Mouse (Mus musculus): ENCODE data around the gene Nmrk1. TPM values are rescaled to one million over a fixed set of nuclear protein-coding genes. Genes with fewer than 3 reads are reported as not detected.

The Nmrk1 gene
- total RNA-seq, 4 experiments from 2014 or later: 3.0 to 4.8 (median 3.6) TPM

DNA sequence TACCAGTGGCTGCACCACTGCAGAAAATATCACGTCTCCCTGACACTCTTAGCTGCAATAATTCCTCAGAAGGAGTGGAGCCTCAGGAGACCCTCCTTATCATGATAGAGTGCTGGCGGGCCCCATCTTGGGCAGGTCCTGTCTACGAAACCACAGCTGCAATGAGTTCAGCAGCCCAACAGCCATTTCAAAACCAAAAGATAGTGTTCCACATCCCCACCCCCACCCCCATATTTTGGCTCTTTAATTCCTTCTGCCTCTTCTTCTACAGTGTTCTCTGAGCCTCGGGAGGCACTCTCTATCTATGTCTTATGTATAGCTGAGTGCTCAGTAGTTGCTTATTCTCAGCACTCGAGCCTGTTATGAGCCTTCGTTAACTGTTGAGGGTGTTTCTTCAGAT lies 18.7 kb downstream of the Nmrk1 start:
- DNase-seq (ENCODE audit: low spot score in 2 of 2): no peak

GRCm38 (mm10) chr19:18652592-18652991 lies 20.8 kb downstream of the Nmrk1 start:
- DNase-seq (ENCODE audit: low spot score in 2 of 2): no peak

DNA sequence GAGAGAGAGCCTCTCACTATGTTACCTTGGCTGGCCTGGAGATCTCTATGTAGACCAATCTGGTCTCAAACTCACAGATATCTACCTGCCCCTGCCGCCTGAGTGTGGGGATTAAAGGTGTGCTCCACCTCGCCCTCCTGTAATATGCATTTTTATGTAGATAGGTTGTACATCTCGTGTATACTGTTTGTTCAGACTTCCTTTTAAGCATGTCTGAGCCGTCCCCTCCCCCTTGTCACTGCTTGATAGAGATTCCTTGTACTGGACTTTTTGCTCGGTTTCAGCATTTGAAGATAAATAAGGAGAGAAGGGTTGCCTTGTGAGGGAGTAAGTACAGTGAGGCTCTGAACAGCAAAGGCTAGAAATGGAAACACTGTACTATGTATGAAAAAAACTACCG lies 21.3 kb downstream of the Nmrk1 start:
- no peak for DNase-seq (ENCODE audit: low spot score in 2 of 2)

- peak; percentile 45 to 59 for DNase-seq (ENCODE audit: low spot score in 2 of 2)
These were observed 22.6 kb downstream of the Nmrk1 start for GRCm38 (mm10) chr19:18654330-18654729.

- DNase-seq (ENCODE audit: low spot score in 2 of 2): no peak
These were observed 23.2 kb downstream of the Nmrk1 start for GRCm38 (mm10) chr19:18654984-18655383.

- no peak for DNase-seq (ENCODE audit: low spot score in 2 of 2)
These were observed 24.2 kb downstream of the Nmrk1 start for GRCm38 (mm10) chr19:18655999-18656398.

- DNase-seq (ENCODE audit: low spot score in 2 of 2): no peak
These were observed 26.7 kb downstream of the Nmrk1 start for GRCm38 (mm10) chr19:18658473-18658872.

GRCm38 (mm10) chr19:18659349-18659748 lies 27.6 kb downstream of the Nmrk1 start:
- DNase-seq (ENCODE audit: low spot score in 2 of 2): no peak

DNA sequence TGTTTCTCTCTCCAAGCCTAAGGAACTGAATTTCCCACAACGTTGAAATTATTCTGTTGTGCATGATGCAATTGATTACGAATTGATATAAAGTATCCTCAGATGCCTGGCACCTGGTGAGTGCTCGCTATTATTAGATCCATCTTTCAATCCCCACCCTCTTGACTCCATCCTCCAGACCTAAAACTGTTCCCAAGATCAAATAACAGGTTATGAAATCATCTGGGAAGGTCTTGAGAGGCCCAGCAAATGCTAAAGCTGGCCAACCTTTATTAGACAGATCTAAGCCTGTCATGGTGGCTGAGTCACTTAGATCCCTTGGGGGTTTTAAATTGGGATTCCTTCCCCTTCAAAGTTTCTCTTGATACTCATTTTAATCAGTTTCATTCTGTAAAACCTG lies 28.7 kb downstream of the Nmrk1 start:
- no peak for DNase-seq (ENCODE audit: low spot score in 2 of 2)

DNA sequence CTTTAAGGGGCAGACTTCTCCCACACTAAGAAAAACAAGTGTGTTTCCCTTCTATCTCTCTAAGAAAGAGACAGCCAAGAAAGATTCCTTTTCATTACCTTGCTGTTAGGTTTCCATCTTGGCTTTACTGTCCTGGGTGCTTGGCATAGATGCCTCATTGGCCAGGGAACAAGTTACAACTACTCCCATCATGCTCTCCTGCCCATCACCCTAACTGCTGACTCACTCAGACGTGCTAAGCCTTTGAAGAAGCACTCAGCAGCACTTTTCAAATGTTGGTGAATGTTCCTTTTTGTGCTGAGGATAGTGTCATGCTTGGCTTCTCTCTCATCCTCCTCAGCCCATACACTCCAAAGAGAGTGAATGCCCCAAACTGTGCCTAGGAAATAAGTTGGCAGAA lies 29.9 kb downstream of the Nmrk1 start:
- peak in 1 of 2 experiments; percentile 33 for DNase-seq (ENCODE audit: low spot score in 2 of 2)

- no peak for DNase-seq (ENCODE audit: low spot score in 2 of 2)
These were observed 32.2 kb downstream of the Nmrk1 start for GRCm38 (mm10) chr19:18663904-18664303.

- DNase-seq (ENCODE audit: low spot score in 2 of 2): no peak
These were observed 35.2 kb downstream of the Nmrk1 start for GRCm38 (mm10) chr19:18666966-18667365.

DNA sequence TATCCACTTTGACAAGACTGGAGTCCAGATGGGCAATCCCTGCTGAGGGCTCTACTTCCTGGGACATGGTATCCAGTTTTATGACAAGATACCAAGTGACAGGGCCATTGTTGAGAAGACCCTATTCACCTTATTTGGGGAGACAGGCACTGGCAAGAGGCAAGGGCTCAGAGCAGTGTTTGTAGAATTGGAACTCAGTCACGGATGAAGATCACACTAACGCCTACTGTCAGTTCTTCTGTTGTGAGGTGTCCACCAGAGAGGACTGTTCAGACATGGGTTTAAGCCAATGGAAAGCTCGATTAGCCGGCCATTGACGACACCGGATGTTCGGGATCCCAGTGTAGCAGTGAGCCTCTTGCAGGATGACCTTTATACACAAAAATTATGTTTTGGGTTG lies 37.8 kb downstream of the Nmrk1 start:
- no peak for DNase-seq (ENCODE audit: low spot score in 2 of 2)

- DNase-seq (ENCODE audit: low spot score in 2 of 2): peak; percentile 99
These were observed 38.9 kb downstream of the Nmrk1 start, which contains the start of gene Carnmt1 for GRCm38 (mm10) chr19:18670608-18671007. Gene Carnmt1, plus strand, starts transcription at chr19:18670764.

DNA sequence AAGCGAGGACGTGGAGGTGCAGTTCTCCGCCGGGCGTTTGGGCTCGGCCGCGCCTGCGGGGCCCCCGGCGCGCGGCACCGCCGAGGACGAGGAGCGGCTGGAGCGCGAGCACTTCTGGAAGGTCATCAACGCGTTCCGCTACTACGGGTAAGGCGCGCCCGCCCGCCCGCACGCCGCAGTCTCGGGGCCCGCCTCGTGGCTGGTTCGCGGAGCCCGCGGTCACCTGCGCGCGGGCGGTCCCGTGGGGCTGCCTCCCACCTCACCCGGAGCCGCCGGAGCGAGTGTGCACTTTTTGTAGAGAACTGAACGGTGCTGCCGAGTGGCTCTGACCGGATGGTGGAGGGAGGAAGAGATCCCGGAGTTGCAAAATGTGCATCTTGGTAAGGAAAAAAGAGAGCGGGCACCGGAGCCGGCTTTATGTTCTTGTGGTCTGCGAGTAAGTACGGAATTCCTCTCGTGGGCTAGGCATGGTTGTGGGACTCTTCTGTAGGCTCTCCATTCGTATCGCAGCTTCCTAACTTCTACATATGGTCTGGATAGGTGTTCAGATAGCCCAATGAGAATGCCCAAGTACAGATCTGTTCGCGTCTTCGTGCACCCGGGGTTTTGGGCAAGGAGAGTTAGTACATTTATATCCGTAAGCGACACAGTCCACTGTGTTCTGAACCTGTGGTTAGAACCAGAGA lies 39.4 kb downstream of the Nmrk1 start:
- peak; percentile 26 to 38 for DNase-seq (ENCODE audit: low spot score in 2 of 2)

GRCm38 (mm10) chr19:18672498-18672897 lies 40.7 kb downstream of the Nmrk1 start:
- DNase-seq (ENCODE audit: low spot score in 2 of 2): no peak

DNA sequence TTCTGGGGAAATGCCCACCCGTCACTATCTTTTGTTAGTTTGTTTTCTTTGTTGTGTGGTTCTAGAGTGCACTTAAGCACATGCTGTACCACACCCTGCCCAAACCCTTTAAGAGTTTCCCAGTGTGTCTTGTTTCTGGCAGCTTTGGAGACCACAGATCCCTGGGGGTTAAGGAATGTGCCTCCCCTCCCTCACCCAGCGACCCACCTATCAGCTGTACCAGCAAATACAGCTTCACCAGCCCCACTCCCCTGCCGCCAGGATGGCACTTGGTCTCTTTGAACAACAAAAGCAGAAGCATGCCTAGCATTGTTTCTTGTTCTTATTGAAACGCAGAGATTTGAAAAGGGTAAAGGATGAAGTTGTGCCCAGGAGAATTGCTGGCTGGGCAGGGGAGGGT lies 41.4 kb downstream of the Nmrk1 start:
- DNase-seq (ENCODE audit: low spot score in 2 of 2): no peak

GRCm38 (mm10) chr19:18682142-18682541 lies 50.4 kb downstream of the Nmrk1 start:
- DNase-seq (ENCODE audit: low spot score in 2 of 2): no peak

- no peak for DNase-seq (ENCODE audit: low spot score in 2 of 2)
These were observed 55.8 kb downstream of the Nmrk1 start for GRCm38 (mm10) chr19:18687556-18687955.

DNA sequence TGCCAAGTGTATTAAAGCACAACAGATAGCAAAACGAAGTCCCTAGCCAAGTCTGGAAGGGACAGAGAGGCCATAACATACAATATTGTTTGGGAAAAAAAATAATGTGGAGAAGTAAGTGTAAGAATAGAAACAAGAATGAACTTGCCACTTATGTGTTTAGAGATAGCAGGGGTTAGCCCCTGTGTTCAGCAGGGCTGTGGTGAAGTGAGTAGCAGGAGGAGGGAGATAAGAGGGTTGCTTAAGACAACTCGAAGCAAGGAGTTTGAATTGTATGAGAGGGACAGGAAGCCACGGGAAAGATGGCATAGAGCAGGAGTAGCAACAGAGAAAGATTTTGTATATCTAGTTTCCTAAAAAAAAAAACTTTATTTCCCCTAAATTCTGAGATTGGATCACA lies 60.4 kb downstream of the Nmrk1 start:
- DNase-seq (ENCODE audit: low spot score in 2 of 2): no peak

GRCm38 (mm10) chr19:18692768-18693167 lies 61.0 kb downstream of the Nmrk1 start:
- no peak for DNase-seq (ENCODE audit: low spot score in 2 of 2)

- no peak for DNase-seq (ENCODE audit: low spot score in 2 of 2)
These were observed 63.4 kb downstream of the Nmrk1 start for GRCm38 (mm10) chr19:18695116-18695515.

GRCm38 (mm10) chr19:18695552-18695951 lies 63.8 kb downstream of the Nmrk1 start:
- no peak for DNase-seq (ENCODE audit: low spot score in 2 of 2)

All from gastrocnemius, adult 8-10 months (tissue).